Mouse (Mus musculus) lung, adult 2 months (tissue): ENCODE data around the gene Prkrip1. TPM values are rescaled to one million over a fixed set of nuclear protein-coding genes. Genes with fewer than 3 reads are reported as not detected.

ENCODE experiments used
- DNase-seq: peaks from one replicate; pipeline ENCODE4 v3.0.0; 2022
- H3K4me1 ChIP-seq: fragments of 200-500 bp; 2 replicates; pipeline ENCODE4 v1.6.1; 2011; ENCODE audit warnings: low read length; ENCODE audit not compliant: control insufficient read depth, insufficient read depth
- H3K4me3 ChIP-seq: fragments of 200-500 bp; replicated peaks from 2 replicates; pipeline ENCODE3; 2011; ENCODE audit warnings: low read depth, mild to moderate bottlenecking, control low read depth, low read length; ENCODE audit errors: extremely low read depth
- CTCF ChIP-seq: fragments of 200-500 bp; IDR thresholded peaks from 2 replicates; pipeline ENCODE4 v1.5.1; 2011; ENCODE audit warnings: mild to moderate bottlenecking, low read length, control low read depth; ENCODE audit not compliant: insufficient read depth
- POLR2A ChIP-seq: fragments of 200-500 bp; IDR thresholded peaks from 2 replicates; pipeline ENCODE4 v1.6.1; 2011; ENCODE audit warnings: low read depth, mild to moderate bottlenecking, control low read depth, low read length, borderline replicate concordance; ENCODE audit errors: extremely low read depth
- WGBS: fragments of 180-500 bp; shearing (Covaris S2); methylation state at CpG from one replicate; pipeline ENCODE4 v1.1.7; 2018; 5-methylcytosine and 5-hydroxymethylcytosine counted together
- polyA plus RNA-seq: library from polyadenylated mRNA; depleted of rRNA; stranded (reverse); fragments of >200 nt; gene quantifications from 2 replicates; pipeline ENCODE4 v1.2.3, GENCODE M21; 2012

Gene Prkrip1
- polyA plus RNA-seq, 1 experiment: 11.0 TPM

GRCm38 (mm10) chr5:136237607-136238006, 38.8 kb upstream of the Prkrip1 start:
- Histone ChIP-seq H3K4me1 (no peaks in the 10 kb centered on the region), H3K4me3 (no peak overlapping the region)
- TF ChIP-seq CTCF: no peak
- TF ChIP-seq POLR2A: no peak
- DNase-seq: no peak
- WGBS: 6% methylated on average over 19 of the region's 19 CpGs

- WGBS: 58% methylated on average over 5 of the region's 5 CpGs
- DNase-seq: no peak
- Histone ChIP-seq H3K4me3 (no peak overlapping the region), H3K4me1 (no peaks in the 10 kb centered on the region)
- no peak for TF ChIP-seq POLR2A
- TF ChIP-seq CTCF: no peak
Observed at GRCm38 (mm10) chr5:136236611-136237010, 37.8 kb upstream of the Prkrip1 start.

GRCm38 (mm10) chr5:136230348-136231035, 31.7 kb upstream of the Prkrip1 start:
- no peak for TF ChIP-seq CTCF
- no peak for TF ChIP-seq POLR2A
- no peak for DNase-seq

GRCm38 (mm10) chr5:136226246-136226876, 27.6 kb upstream of the Prkrip1 start:
- no peak for DNase-seq
- Histone ChIP-seq H3K4me3 (no peak overlapping the region), H3K4me1 (no peaks in the 10 kb centered on the region)
- TF ChIP-seq POLR2A: no peak
- TF ChIP-seq CTCF: no peak
- 46% methylated on average over 7 of the region's 7 CpGs for WGBS

More at GRCm38 (mm10) chr5:136230348-136231035, 31.7 kb upstream of the Prkrip1 start:
- H3K4me1 ChIP-seq: no peaks in the 10 kb centered on the region
- H3K4me3 ChIP-seq: no peak overlapping the region
- WGBS: 79% methylated on average over 4 of the region's 4 CpGs

- no peak overlapping the region for H3K4me3 ChIP-seq
- DNase-seq: no peak
- TF ChIP-seq POLR2A (no peak), CTCF (no peak)
- H3K4me1 ChIP-seq: no peaks in the 10 kb centered on the region
- WGBS: 85% methylated on average over 12 of the region's 12 CpGs
Observed at GRCm38 (mm10) chr5:136218585-136218984, 19.8 kb upstream of the Prkrip1 start.

- H3K4me1 ChIP-seq: no peaks in the 10 kb centered on the region
- no peak for TF ChIP-seq POLR2A
- no peak for TF ChIP-seq CTCF
- H3K4me3 ChIP-seq: no peak overlapping the region
- 64% methylated on average over 4 of the region's 4 CpGs for WGBS
- DNase-seq: no peak
Observed at GRCm38 (mm10) chr5:136217932-136218381, 19.2 kb upstream of the Prkrip1 start.

GRCm38 (mm10) chr5:136217004-136217665, 18.4 kb upstream of the Prkrip1 start:
- TF ChIP-seq CTCF (no peak), POLR2A (no peak)
- Histone ChIP-seq H3K4me3 (no peak overlapping the region), H3K4me1 (no peaks in the 10 kb centered on the region)
- WGBS: 73% methylated on average over 18 of the region's 18 CpGs
- DNase-seq: no peak

GRCm38 (mm10) chr5:136215958-136216357, 17.2 kb upstream of the Prkrip1 start:
- DNase-seq: peak; percentile 26
- 52% methylated on average over 5 of the region's 5 CpGs for WGBS
- Histone ChIP-seq H3K4me1 (no peaks in the 10 kb centered on the region), H3K4me3 (no peak overlapping the region)
- no peak for TF ChIP-seq POLR2A
- no peak for TF ChIP-seq CTCF

GRCm38 (mm10) chr5:136215211-136215610, 16.4 kb upstream of the Prkrip1 start:
- WGBS: 87% methylated on average over 3 of the region's 3 CpGs
- DNase-seq: no peak
- TF ChIP-seq CTCF: no peak
- no peak for TF ChIP-seq POLR2A
- H3K4me3 ChIP-seq: no peak overlapping the region
- H3K4me1 ChIP-seq: no peaks in the 10 kb centered on the region
